Mouse (Mus musculus) stomach, embryonic 14.5 days (tissue): ENCODE data around the gene Ank3. TPM values are rescaled to one million over a fixed set of nuclear protein-coding genes. Genes with fewer than 3 reads are reported as not detected.

Source experiments
- ATAC-seq: fragments of 200-750 bp; cut with Nextera tagmentation; 2 replicates; pipeline ENCODE4 v1.8.0; 2017; ENCODE audit warnings: low read depth, moderate TSS enrichment; ENCODE audit not compliant: insufficient number of reproducible peaks, insufficient read depth, low FRiP score
- H3K27ac ChIP-seq: fragments of 300-500 bp; sonication (generic); 2 replicates; pipeline ENCODE4 v1.5.1; 2014; ENCODE audit warnings: mild to moderate bottlenecking, low read length, moderate library complexity, mixed read lengths
- H3K27me3 ChIP-seq: fragments of 300-500 bp; sonication (generic); 2 replicates; pipeline ENCODE4 v1.6.1; 2014; ENCODE audit warnings: low read length, control low read depth, mixed read lengths; ENCODE audit not compliant: control insufficient read depth, insufficient read depth
- H3K36me3 ChIP-seq: fragments of 300-500 bp; sonication (generic); 2 replicates; pipeline ENCODE4 v1.6.1; 2014; ENCODE audit warnings: mild to moderate bottlenecking, control low read depth, low read length, moderate library complexity, mixed read lengths; ENCODE audit not compliant: control insufficient read depth, insufficient read depth
- H3K4me1 ChIP-seq: fragments of 300-500 bp; sonication (generic); 2 replicates; pipeline ENCODE4 v1.6.1; 2014; ENCODE audit warnings: low read length, control low read depth, mixed read lengths; ENCODE audit not compliant: control insufficient read depth, insufficient read depth
- H3K4me2 ChIP-seq: fragments of 300-500 bp; sonication (generic); replicated peaks from 2 replicates; pipeline ENCODE4 v1.6.1; 2014; ENCODE audit warnings: low read depth, low read length, control low read depth
- H3K4me3 ChIP-seq: fragments of 300-500 bp; sonication (generic); 2 replicates; pipeline ENCODE4 v1.5.1; 2014; ENCODE audit warnings: low read depth, low read length, control low read depth
- H3K9ac ChIP-seq: fragments of 300-500 bp; sonication (generic); replicated peaks from 2 replicates; pipeline ENCODE4 v1.6.1; 2014; ENCODE audit warnings: low read depth, mild to moderate bottlenecking, control low read depth, low read length, moderate library complexity, mixed read lengths
- H3K9me3 ChIP-seq: fragments of 300-500 bp; sonication (generic); 2 replicates; pipeline ENCODE4 v1.6.1; 2016; ENCODE audit warnings: low read depth, low read length, control low read depth; ENCODE audit not compliant: control insufficient read depth
- WGBS: fragments of 180-500 bp; shearing (Covaris S2); extraction: QIAGEN DNeasy Blood & Tissue Kit; methylation state at CpG from one replicate; pipeline ENCODE4 v1.1.7; 2014; 5-methylcytosine and 5-hydroxymethylcytosine counted together
- polyA plus RNA-seq: library from polyadenylated mRNA; unstranded; fragments of >200 nt; fragmentation: Nextera tagmentation; extraction: Ambion mirVana; gene quantifications from 2 replicates; pipeline ENCODE4 v1.2.1, GENCODE M21; 2014

Gene Ank3
- polyA plus RNA-seq, 1 experiment from 2014 or later, result 46.1 TPM

GRCm38 (mm10) chr10:69852366-69853091 is 454.0 kb downstream of the Ank3 start:
- Histone ChIP-seq H3K27me3 (no peaks in the 10 kb centered on the region), H3K4me2 (no peak overlapping the region), H3K9ac (no peak overlapping the region), H3K36me3 (no peaks in the 10 kb centered on the region), H3K4me3 (no peak overlapping the region), H3K4me1 (no peaks in the 10 kb centered on the region), H3K9me3 (no peaks in the 10 kb centered on the region), H3K27ac (no peak overlapping the region)
- ATAC-seq, result no peak
- 65% methylated on average over 5 of the region's 5 CpGs for WGBS

DNA sequence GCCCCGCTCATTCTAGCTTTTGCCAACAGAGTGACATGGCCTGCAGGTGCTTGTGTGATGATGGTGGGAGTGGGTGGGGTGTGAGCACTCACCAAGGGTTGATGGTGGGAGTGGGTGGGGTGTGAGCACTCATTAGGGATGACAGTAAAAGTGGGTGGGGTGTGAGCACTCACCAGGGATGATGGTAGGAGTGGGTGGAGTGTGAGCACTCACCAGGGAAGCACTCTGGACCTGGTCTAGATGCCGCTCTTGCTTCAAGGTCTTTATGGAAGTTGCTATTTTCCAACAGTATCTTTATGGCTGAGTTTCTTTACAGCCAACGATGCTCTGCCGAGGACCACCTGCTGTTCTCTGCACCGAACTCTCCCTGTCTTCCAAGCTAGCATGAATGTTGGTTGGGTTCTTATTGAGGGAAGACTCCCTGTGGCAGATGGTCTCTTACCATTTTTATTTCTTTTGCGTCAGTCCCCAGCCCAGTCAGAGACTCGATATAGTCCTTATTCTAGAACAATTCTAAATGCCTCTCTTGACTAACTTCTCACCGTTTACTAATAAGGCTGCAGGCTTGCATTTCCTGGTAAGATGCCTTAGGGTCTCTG is 456.1 kb downstream of the Ank3 start:
- Histone ChIP-seq H3K9me3 (no peaks in the 10 kb centered on the region), H3K36me3 (no peaks in the 10 kb centered on the region), H3K9ac (no peak overlapping the region), H3K4me1 (0 out of 2 replicates have a peak, but pooled peaks cover 5% of the 10 kb centered on the region), H3K4me3 (no peak overlapping the region), H3K4me2 (no peak overlapping the region), H3K27ac (no peak overlapping the region), H3K27me3 (no peaks in the 10 kb centered on the region)
- 88% methylated on average over 8 of the region's 8 CpGs for WGBS
- ATAC-seq, result no peak

- ATAC-seq, result no peak
- Histone ChIP-seq H3K36me3 (no peaks in the 10 kb centered on the region), H3K9ac (no peak overlapping the region), H3K4me1 (0 out of 2 replicates have a peak, but pooled peaks cover 5% of the 10 kb centered on the region), H3K4me3 (no peak overlapping the region), H3K4me2 (no peak overlapping the region), H3K9me3 (no peaks in the 10 kb centered on the region), H3K27me3 (no peaks in the 10 kb centered on the region), H3K27ac (no peak overlapping the region)
- 86% methylated on average over 9 of the region's 9 CpGs for WGBS
These were observed 459.4 kb downstream of the Ank3 start for GRCm38 (mm10) chr10:69858011-69858410.

- 0 out of 2 replicates have a peak, but pooled peaks cover 5% of the 10 kb centered on the region for H3K4me1 ChIP-seq
- no peak overlapping the region for H3K27ac ChIP-seq
- no peaks in the 10 kb centered on the region for H3K36me3 ChIP-seq
- H3K9ac ChIP-seq, result no peak overlapping the region
- no peak for ATAC-seq
- H3K27me3 ChIP-seq, result no peaks in the 10 kb centered on the region
- no peaks in the 10 kb centered on the region for H3K9me3 ChIP-seq
- WGBS, result 19% methylated on average over 4 of the region's 4 CpGs
- no peak overlapping the region for H3K4me3 ChIP-seq
- no peak overlapping the region for H3K4me2 ChIP-seq
These were observed 460.5 kb downstream of the Ank3 start for GRCm38 (mm10) chr10:69858897-69859605.

GRCm38 (mm10) chr10:69859848-69860479 is 461.4 kb downstream of the Ank3 start:
- H3K9me3 ChIP-seq, result no peaks in the 10 kb centered on the region
- H3K9ac ChIP-seq, result no peak overlapping the region
- no peaks in the 10 kb centered on the region for H3K27me3 ChIP-seq
- no peaks in the 10 kb centered on the region for H3K36me3 ChIP-seq
- no peak overlapping the region for H3K4me2 ChIP-seq
- WGBS, result 82% methylated on average over 7 of the region's 7 CpGs
- H3K4me1 ChIP-seq, result 0 out of 2 replicates have a peak, but pooled peaks cover 5% of the 10 kb centered on the region
- no peak for ATAC-seq
- no peak overlapping the region for H3K27ac ChIP-seq
- no peak overlapping the region for H3K4me3 ChIP-seq

DNA sequence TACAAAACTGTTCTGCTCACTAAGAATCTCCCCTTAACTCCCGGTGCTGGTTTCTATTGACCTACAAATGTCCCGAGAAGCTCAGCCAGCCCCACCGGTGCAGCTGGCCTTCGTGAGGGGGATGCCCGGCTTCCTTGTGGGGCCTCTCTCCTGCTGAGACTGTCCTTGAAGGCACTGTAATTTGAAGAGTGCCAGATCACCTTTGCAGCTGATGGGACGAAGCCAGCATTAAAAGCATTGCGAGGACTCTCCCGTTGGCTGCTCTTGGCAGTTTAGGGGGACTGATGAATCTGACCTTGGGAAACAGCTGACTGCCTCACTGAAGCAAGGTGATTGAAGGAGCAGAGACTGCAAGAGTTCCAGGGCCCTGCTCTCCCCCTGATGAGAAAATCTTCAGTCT is 464.3 kb downstream of the Ank3 start:
- H3K9me3 ChIP-seq, result no peaks in the 10 kb centered on the region
- no peak overlapping the region for H3K9ac ChIP-seq
- ATAC-seq, result no peak
- H3K4me3 ChIP-seq, result no peak overlapping the region
- 48% methylated on average over 8 of the region's 8 CpGs for WGBS
- no peaks in the 10 kb centered on the region for H3K36me3 ChIP-seq
- 0 out of 2 replicates have a peak, but pooled peaks cover 5% of the 10 kb centered on the region for H3K4me1 ChIP-seq
- H3K4me2 ChIP-seq, result no peak overlapping the region
- H3K27ac ChIP-seq, result no peak overlapping the region
- H3K27me3 ChIP-seq, result no peaks in the 10 kb centered on the region

- whole genome bisulfite sequencing, result 10% methylated on average over 5 of the region's 5 CpGs
- H3K4me3 ChIP-seq, result no peak overlapping the region
- H3K27ac ChIP-seq, result no peak overlapping the region
- no peaks in the 10 kb centered on the region for H3K9me3 ChIP-seq
- no peaks in the 10 kb centered on the region for H3K27me3 ChIP-seq
- H3K4me2 ChIP-seq, result no peak overlapping the region
- H3K36me3 ChIP-seq, result no peaks in the 10 kb centered on the region; the same call in 1 of the 2 replicates
- ATAC-seq, result no peak
- no peak overlapping the region for H3K9ac ChIP-seq
- H3K4me1 ChIP-seq, result no peaks in the 10 kb centered on the region
These were observed 471.8 kb downstream of the Ank3 start for GRCm38 (mm10) chr10:69870348-69870747.

DNA sequence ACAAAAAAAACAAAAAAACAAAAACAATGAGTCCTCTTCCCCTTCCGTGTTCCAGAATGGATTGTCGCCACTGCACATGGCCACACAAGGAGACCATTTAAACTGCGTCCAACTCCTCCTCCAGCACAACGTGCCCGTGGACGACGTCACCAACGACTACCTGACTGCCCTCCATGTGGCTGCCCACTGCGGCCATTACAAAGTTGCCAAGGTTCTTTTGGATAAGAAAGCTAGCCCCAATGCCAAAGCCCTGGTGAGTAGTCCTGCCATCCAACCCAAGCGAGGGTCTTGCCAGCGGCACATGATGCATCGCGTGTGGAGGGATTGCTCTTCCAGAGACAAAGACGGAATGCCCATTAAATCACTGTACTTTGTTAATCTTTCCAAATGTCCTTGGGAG is 472.4 kb downstream of the Ank3 start:
- Histone ChIP-seq H3K4me1 (no peaks in the 10 kb centered on the region), H3K4me3 (no peak overlapping the region), H3K9ac (no peak overlapping the region), H3K27ac (no peak overlapping the region), H3K9me3 (no peaks in the 10 kb centered on the region), H3K4me2 (no peak overlapping the region), H3K27me3 (no peaks in the 10 kb centered on the region), H3K36me3 (no peaks in the 10 kb centered on the region; the same call in 1 of the 2 replicates)
- ATAC-seq, result no peak
- 91% methylated on average over 14 of the region's 14 CpGs for WGBS
